Mouse (Mus musculus): ENCODE measurements around the gene Pik3r1.

The Pik3r1 gene

DNA sequence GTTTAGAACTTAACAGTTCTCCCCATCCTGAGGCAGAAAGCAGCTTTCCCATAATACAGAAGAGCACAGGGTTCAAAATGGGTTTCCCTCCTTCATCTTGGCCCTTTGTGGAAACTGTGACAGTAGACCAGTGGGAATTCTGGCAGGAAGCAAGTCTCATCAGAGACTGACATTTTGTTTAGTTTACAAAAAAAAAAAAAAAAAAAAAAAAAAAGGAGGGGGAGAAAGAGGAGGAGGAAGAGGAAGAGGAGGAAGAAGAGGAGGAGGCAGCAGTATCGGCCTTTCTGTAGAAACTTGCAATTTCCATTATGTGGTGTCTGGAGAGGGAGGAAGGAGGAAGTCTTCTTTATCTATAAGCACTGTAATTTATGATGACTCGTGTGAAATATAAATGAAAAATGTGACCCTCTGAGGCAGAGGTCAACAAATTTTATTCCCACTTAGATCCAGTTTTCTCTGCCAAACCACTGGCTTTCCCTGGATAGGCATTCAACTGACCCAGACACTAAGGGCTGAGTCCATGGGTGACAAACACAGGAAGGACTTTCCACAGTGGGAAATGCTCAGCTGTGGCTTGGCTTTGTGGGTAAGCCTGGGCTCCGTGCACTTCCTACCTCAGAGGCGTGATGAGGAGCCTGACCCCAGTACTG is 28.2 kb downstream of the Pik3r1 start:
- in situ Hi-C loops (cut with MboI, MseI), result loop anchor here (25.0 kb wide), 1 partner anchor 797 kb away; no protein-coding TSS in a partner anchor

DNA sequence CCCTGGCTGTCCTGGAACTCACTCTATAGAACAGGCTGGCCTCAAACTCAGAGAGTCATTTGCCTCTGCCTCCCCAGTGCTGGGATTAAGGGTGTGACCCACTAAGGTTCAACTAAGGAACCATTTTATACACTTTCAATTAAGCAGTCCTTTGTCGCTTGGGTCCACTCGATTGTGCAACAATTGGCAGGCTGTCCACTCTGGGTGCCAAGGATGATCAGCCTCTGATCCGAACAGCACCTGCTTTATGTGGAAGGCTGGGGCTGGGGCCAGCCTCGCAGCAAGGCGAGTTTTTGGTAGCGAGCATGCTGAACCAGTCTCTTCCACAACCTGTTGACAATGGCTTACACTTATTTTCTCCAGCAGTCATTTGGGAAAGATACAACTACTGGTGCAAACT is 29.2 kb downstream of the Pik3r1 start:
- in situ Hi-C loops (cut with MboI, MseI), result loop anchor here (25.0 kb wide), 1 partner anchor 799 kb away; no protein-coding TSS in a partner anchor

DNA sequence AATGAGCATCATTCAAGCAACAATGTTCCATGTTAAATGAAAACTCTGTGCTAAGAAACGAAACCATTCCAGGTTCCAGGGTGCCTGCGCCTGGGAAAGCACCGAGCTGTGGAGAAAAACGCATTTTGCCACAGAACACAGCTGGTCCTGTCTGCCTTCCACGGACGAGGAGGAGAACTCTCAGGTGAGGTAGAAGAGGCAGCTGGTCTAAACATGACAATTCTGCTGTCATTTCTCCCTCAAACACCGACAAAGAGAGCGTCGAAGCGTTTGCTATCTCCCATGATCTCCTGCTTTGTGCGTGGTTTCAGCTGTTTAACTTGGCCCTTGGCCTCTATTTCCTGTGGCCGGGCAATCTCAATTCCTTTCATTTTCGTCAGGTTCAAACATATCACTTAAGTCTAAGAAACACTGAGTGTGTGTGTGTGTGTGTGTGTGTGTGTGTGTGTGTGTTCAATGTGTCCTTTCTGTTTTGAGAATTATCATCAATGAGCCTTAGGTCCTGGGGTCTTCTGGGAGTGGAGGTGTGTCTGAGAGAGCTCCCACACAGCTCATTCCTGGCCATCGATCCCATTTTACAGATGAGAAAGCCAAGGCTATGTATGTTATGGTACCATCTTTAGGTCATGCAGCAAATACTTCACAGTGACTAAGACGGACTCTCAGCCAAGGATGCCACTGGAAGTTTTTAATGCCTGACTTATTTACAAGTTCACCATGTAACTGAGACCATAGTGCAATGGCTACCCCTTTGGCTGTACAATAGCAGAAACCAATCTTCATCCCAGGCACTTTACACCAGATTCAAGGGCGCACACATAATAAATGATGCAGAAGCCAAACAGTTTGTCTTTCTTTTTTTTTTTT is 31.3 kb downstream of the Pik3r1 start:
- in situ Hi-C loops (cut with MboI, MseI), result loop anchor here (25.0 kb wide), 1 partner anchor 801 kb away; no protein-coding TSS in a partner anchor

DNA sequence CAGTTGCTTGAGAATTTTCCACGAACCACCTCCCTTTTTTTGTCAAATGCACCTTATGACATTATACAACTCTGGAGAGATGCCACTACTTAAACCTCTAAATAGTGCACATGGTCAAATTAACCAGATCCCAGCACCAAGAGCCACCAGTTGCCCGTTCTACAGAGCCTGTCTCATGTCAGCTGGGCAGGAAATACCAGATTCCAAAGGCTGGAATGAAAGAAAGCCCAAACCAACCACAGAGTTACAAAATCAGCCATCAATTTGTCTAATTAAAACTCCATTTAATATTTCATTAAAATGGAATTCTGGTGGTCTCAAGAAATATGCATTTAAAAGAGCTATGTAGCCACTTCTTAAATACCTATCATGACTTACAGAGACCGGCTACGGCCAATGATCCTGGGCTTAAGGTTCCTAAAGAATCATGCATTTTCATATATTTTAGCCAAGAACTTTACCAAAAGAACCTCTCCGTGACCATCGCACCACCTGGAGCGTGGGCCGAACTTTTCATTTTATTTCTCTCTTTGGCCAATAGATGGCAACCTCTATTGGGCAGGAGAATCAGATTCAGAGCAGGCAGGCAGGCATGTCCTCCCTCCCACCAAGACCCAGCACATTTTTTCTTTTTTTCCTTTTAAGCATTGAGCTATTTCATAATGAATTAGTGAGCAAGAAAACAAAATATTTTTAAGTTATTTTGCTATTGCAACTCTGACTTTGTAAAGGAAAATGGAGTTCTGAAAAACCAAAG is 32.5 kb downstream of the Pik3r1 start:
- in situ Hi-C loops (cut with MboI, MseI), result loop anchor here (25.0 kb wide), 1 partner anchor 802 kb away; no protein-coding TSS in a partner anchor

DNA sequence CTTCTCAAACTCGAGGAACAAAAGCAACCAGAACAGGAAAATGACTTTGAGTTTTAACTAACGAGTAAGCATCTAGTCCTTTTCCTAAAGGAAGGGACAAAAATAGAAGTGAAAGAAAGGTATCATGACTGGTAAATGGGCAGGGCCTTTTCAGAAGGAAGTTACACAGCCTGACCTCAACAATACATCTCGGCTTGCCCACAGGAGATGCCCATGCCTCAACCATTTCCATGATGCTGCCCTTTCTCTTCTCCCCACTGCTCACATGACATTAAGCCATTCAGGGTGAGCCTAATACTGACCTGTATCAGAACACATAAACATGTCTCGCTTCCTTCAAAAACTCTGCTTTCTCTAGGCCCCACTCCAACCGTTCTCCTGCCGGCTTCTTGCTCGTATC is 33.8 kb downstream of the Pik3r1 start:
- in situ Hi-C loops (cut with MboI, MseI), result loop anchor here (25.0 kb wide), 1 partner anchor 803 kb away; no protein-coding TSS in a partner anchor

DNA sequence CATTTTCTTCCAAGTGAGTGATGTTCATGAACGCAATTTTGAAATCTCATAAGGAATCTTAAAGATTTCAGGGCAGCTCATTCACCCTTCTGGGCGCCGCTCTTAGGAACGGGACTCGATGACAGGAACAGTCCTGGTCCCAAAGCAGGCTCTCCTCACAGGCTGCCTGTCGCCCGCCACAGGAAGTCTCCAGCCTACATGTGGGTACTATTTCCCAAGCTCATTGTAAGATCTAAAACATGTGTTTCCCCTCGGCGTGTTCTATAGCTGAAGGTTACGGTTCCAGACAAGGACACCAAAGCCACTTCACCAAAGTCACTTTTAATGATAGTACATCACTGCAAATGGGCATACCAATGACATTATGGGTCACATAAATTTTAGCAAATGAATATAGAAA is 35.3 kb downstream of the Pik3r1 start:
- in situ Hi-C loops (cut with MboI, MseI), result loop anchor here (25.0 kb wide), 1 partner anchor 805 kb away; no protein-coding TSS in a partner anchor

DNA sequence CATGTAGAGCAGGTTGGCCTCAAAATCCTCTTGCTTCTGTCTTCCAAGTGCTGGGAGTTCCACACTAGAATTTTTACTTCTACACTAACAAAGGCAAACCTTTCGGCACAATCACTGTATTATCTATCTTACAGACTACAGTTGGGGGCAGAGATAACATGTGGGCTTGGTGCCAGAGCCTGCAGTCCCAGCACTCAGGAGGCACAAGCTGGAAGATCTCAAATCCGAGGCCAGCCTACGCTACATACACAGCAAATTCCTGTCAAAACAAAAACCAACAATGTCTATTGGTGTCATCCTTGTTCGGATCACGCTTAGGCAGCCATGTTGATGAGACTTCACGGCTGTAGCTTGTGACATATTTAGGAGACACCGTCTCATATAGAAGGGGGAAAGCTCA is 36.2 kb downstream of the Pik3r1 start:
- in situ Hi-C loops (cut with MboI, MseI), result loop anchor here (25.0 kb wide), 1 partner anchor 806 kb away; no protein-coding TSS in a partner anchor

DNA sequence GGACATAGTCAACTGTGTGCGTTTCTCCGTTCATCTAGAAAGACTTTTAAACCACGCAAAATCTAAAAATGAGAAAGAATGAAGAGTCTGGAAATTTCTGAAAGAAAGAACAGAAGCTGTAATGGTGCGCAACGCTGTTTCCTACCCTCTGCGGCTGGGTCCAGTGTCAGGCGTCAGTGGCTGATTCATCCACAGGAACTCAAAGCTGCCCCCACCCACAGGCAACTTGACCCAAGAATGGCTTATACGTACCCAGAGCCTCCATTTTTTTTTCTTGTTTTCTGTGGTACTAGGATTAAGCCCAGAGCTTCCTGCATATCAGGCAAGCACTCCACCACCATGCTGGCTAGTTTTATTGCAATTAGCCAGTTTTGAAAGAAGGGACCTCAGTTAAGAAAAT is 37.7 kb downstream of the Pik3r1 start:
- in situ Hi-C loops (cut with MboI, MseI), result loop anchor here (25.0 kb wide), 1 partner anchor 807 kb away; no protein-coding TSS in a partner anchor

DNA sequence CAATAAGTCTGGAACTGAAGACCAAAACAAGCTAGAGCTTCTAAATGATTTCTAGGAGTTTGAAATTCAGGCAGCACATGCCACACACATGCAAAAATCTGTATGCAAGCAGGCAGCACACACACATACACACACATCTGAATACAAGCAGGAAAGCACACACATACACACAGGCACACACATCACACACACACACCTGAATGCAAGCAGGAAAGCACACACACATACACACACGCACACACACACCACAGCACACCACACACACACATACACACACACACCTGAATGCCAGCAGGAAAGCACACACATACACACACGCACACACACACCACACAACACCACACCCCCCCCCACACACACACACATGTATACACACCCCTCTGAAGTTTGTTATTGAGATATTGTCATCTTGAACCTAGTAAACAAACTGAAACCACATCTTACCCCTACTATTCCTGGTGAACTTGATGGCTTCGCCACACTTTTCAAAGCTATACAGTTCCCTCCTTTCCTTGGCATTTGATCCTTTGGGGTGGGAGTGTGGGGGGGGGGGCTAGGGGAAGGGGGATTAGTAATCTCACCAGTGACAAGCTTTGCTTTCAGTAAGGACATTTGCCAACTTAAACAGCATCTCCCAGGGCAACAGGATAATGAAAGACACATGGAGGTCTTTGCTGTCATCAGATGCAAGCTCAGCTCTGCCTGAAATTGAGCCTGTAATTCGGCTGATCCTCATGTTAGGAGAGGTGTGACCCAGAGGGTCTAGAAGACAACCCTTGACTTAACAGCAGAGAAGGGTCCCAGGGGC is 38.6 kb downstream of the Pik3r1 start:
- in situ Hi-C loops (cut with MboI, MseI), result loop anchor here (10.0 to 25.0 kb wide), 2 partner anchors 808 to 915 kb away; no protein-coding TSS in a partner anchor

DNA sequence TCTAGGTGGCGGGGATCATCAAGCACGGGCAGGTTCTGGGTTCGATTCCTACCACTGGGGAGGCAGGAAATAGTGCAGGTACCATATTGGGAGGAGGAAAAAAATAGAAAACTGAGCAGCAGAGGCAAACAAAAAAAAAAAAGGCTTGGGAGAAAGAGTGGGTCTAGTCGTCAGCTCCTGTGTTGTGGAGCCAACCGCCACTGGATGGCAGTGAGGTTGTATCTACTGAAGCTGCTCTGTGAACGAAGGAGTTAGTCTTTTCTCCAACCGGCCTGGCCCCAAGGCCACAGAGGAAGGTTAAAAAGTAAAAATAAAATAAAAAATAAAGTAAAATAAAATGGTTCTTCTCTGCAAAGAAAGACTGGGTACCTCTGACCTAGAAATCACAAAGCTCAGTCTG is 39.2 kb downstream of the Pik3r1 start:
- in situ Hi-C loops (cut with MboI, MseI), result loop anchor here (10.0 to 25.0 kb wide), 2 partner anchors 808 to 916 kb away; no protein-coding TSS in a partner anchor

DNA sequence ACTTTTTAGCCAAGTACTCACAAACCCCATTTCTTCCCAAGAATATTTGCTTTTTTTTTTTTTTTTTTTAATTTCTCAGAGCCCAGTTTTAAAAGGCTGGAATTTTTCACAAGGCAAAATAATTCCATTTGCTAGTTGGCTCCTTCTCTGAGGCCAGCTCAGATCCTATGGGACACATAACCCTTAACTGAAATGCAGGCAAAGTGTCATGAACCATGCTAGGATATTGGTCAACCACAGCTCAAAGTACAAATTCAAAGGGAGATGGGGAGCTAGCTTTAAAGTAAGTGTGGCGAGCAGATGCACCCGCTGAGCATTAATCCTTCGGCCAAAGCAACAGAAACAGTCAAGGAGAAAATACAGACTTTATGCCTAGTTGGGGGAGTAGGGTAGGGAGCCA is 39.7 kb downstream of the Pik3r1 start:
- in situ Hi-C loops (cut with MboI, MseI), result loop anchor here (10.0 to 25.0 kb wide), 2 partner anchors 809 to 917 kb away; no protein-coding TSS in a partner anchor

DNA sequence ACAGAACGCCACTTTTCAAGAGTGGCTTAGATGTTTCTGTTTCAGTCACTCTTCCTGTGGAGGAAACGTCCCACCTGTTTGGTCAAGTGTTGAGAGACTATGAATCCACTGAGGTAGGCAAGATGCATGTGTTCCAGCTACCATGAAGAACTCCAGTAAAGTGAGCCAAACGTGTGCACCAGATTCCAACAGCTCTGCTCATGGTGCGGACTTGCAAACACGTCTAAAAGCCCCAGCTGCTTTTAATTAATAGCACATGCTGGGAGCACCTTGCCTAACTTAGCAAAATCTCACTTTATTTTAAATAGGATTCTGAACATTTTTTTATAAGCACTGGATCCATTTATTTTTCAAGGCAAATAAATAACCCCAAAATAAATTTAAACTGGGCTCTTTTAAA is 40.2 kb downstream of the Pik3r1 start:
- in situ Hi-C loops (cut with MboI, MseI), result loop anchor here (10.0 to 25.0 kb wide), 2 partner anchors 809 to 917 kb away; no protein-coding TSS in a partner anchor

DNA sequence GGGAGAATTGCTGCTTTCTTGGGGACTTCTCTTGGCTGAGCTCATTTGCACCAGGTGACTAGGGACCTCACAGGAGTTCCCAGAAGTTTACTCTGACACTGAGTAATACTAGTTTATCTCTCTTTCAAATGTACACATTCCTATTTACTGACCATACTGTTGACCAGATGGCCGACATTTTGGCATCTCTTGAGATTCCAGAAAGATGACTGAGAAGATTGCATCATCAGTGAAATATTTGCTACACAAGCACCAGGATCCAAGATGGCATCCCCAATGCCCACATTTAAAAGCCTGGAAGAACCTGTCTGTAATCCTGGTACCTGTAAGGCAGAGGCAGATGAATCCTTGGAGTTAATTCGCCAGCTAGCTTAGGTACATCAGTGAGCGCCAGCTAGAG is 41.1 kb downstream of the Pik3r1 start:
- in situ Hi-C loops (cut with MboI, MseI), result loop anchor here (10.0 to 25.0 kb wide), 2 partner anchors 810 to 918 kb away; no protein-coding TSS in a partner anchor

DNA sequence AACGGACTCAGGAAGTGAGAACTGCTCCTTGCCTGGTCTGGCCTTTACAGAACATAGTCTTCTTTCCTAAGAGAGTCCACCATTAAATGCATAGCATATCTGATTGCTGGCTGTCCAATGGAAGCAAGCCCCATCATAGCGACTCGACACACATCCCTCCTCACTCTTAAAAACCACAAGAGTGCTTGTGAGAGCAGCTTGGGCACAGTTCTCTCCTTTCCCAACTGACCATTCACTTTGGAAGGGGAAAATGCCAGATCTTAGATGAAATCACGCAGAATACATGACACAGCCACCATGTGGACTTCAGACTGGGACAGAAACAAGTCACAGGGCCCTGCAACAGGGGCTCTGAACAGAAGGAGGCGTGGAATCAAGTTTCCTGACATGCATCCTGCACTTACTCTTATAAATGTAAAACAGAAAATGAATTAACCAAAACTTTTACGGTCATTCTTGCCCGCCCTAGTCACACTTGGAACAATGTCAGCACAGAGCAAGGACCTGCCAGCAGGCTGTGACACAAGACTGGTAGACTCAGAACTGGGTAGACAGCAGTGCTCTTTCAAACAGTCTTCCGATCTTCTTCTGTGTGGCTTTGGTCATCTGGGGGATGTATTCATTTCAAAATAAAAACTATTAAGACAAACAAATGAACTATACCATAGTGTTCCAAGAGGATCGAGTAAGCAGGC is 46.0 kb downstream of the Pik3r1 start:
- in situ Hi-C loops (cut with MboI, MseI), result loop anchor here (10.0 kb wide), 1 partner anchor 923 kb away; no protein-coding TSS in a partner anchor

DNA sequence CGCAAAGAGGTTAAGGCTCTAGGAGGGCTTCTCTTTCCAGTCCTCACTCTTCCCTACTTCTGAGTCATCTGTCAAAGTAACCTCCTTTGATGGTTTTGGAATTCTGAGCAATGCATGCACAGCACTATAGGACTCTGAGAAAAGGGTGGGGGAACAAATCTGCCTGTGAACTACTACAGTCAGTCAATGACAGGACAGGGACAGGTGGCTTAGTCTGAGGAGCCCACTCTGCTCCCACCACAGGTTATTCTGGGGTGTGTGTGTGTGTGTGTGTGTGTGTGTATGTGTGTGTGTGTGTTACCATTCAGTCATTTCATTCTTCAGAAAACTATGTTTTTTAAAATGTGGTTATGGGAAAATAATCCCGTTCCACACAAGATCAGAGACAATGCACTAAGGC is 46.9 kb downstream of the Pik3r1 start:
- in situ Hi-C loops (cut with MboI, MseI), result loop anchor here (10.0 kb wide), 1 partner anchor 924 kb away; no protein-coding TSS in a partner anchor

DNA sequence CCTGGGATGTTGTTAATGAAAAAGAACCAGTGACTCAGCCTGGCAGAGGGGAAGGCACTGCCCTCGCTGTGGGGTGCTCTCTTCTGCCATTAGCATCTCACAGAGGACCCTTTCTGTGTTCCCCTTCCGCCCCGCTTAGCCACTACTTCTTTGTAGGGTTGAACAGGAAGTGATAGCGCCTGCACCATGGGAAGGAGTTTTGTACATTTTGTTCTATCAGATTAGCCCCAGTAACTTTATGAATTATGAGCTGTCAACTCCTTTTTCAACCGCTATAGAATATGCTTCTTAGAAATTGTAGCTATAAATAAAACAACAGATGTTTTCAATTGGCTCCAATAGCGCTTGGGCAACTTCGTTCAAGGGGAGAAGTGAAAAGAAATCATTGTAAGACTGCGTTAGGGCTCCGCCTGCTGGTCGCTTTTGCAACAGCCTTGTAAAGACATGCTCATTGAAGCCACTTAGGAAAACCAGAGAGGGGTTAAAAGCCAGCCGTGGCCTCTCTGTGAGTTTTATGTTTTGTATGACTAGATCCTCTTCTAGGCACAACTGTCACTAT is 48.6 kb downstream of the Pik3r1 start:
- in situ Hi-C loops (cut with MboI, MseI), result no loop called here

DNA sequence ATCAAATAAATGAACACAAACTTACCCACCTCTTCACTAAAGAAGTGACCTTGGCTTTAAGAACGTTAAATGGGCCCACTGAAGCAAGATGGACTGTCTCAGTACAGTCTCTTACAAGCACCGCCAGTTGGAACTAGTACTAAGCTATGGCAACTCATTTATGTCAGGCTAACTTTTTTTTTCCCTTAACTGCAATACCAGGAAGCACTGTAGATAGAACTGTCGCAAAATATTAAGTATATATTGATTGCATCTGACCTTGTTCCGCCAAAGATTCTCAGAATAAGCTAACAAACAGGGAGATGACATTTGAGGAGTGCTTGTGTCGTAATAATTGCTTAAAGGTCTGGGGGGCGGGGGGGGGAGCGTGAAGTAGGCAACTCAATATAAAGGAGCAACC is 49.3 kb downstream of the Pik3r1 start:
- in situ Hi-C loops (cut with MboI, MseI), result no loop called here

DNA sequence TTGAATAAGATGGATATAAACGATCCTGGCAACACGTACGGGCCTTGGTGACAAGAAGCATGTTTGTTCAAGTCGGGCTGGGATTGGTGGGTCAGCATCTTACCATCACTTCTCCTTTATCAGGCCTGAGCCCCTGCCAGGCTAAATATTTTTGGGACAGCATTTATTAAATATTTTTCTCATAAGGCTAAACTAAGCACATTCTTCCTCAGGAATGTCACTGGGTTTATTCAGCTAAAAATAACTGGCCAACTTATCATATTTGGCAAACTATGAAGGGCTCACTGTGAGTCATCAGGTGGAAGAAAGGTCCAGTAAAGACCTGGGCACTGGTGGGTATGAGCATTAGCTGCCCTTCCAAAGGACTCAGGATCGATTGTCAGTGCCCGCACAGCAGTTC is 50.2 kb downstream of the Pik3r1 start:
- in situ Hi-C loops (cut with MboI, MseI), result no loop called here

DNA sequence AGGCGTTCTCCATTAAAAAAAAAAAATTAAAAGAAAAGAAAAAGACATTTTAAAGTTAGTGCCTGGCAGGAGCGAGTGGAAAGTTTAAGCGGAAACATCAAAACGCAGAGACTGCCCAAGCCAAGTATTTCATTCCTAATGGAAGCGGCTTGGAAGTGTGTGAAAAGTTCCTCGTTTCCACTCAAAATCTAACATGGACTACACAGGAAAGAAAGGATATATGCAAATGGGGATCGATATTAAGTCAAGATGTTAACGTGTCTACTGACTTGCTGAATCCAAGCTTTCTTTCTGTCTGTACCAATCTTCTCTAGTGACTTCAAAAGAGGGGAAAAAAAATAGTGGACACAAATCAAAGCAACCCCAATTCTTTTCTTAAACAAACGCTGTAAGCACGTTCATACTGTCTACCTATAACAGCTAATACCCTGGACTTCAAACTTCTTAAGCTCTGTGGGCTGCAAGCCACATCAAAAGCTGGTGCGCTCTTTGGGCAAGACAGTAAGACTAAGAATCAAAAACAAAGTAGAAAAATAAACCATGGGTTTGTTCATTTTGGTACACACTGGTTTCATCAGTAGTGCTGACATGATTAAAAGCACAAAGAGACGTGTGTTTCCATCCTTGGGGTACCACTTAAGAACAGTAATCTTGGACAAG is 54.5 kb downstream of the Pik3r1 start:
- in situ Hi-C loops (cut with MboI, MseI), result no loop called here
